Mouse (Mus musculus) midbrain, embryonic 15.5 days (tissue): ENCODE measurements at regions not wholly inside any gene's neighbourhood (a gene's known extent, or its start where the extent isn't known, plus 50 kb on each side); places are given as distances from the start of the nearest gene placed in this dataset.

Source experiments
- ATAC-seq: fragments of 200-750 bp; cut with Nextera tagmentation; replicated peaks from 2 replicates; pipeline ENCODE4 v1.8.0; 2017; ENCODE audit warnings: moderate TSS enrichment
- H3K27ac ChIP-seq: fragments of 300-500 bp; sonication (generic); 2 replicates; pipeline ENCODE4 v1.5.1; 2015; ENCODE audit warnings: mild to moderate bottlenecking, inconsistent platforms
- H3K27me3 ChIP-seq: fragments of 300-500 bp; sonication (generic); replicated peaks from 2 replicates; pipeline ENCODE4 v1.6.1; 2015; ENCODE audit warnings: inconsistent platforms
- H3K36me3 ChIP-seq: fragments of 300-500 bp; sonication (generic); replicated peaks from 2 replicates; pipeline ENCODE4 v1.6.1; 2015; ENCODE audit warnings: inconsistent platforms
- H3K4me1 ChIP-seq: fragments of 300-500 bp; sonication (generic); 2 replicates; pipeline ENCODE4 v1.6.1; 2015; ENCODE audit warnings: inconsistent platforms
- H3K4me2 ChIP-seq: fragments of 300-500 bp; sonication (generic); 2 replicates; pipeline ENCODE4 v1.6.1; 2015; ENCODE audit warnings: inconsistent platforms, mild to moderate bottlenecking, moderate library complexity
- H3K4me3 ChIP-seq: fragments of 300-500 bp; sonication (generic); 2 replicates; pipeline ENCODE4 v1.5.1; 2015; ENCODE audit warnings: mild to moderate bottlenecking, inconsistent platforms
- H3K9ac ChIP-seq: fragments of 300-500 bp; sonication (generic); 2 replicates; pipeline ENCODE4 v1.6.1; 2015; ENCODE audit warnings: mild to moderate bottlenecking, inconsistent platforms
- H3K9me3 ChIP-seq: fragments of 300-500 bp; sonication (generic); 2 replicates; pipeline ENCODE4 v1.6.1; 2016; ENCODE audit warnings: inconsistent platforms
- WGBS: fragments of 180-500 bp; shearing (Covaris S2); methylation state at CpG from one replicate; pipeline ENCODE4 v1.1.7; 2015; ENCODE audit warnings: mixed read lengths; 5-methylcytosine and 5-hydroxymethylcytosine counted together

DNA sequence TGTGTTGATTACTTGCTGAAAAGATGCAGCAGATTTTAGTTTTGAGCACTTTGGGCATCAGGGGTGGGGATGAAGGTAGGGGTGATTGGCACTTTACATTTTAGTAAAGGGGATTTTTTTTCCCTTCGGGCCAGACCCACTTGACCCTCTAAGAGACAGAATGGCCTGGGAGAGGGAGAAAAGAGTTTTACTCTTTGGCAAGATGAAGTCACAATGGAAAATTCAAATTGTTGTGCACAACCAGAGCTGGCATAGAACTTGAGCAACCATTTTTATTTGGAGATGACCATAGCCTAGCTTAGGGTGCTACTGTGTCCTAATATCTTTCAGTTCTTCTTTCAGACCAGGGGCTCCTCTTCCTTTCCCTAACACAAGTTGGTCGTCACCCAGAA lies 88.5 kb upstream of the Ssbp2 start:
- Histone ChIP-seq H3K27me3 (no peaks in the 10 kb centered on the region), H3K4me1 (peaks cover 60% of the 10 kb centered on the region), H3K4me2 (peak overlapping the region; percentile 88), H3K9me3 (no peaks in the 10 kb centered on the region), H3K27ac (peak overlapping the region; percentile 97), H3K4me3 (peak overlapping the region; percentile 40), H3K36me3 (no peaks in the 10 kb centered on the region), H3K9ac (no peak overlapping the region)
- ATAC-seq, result peak; percentile 23
- WGBS, result 21% methylated on average over 2 of the region's 2 CpGs

DNA sequence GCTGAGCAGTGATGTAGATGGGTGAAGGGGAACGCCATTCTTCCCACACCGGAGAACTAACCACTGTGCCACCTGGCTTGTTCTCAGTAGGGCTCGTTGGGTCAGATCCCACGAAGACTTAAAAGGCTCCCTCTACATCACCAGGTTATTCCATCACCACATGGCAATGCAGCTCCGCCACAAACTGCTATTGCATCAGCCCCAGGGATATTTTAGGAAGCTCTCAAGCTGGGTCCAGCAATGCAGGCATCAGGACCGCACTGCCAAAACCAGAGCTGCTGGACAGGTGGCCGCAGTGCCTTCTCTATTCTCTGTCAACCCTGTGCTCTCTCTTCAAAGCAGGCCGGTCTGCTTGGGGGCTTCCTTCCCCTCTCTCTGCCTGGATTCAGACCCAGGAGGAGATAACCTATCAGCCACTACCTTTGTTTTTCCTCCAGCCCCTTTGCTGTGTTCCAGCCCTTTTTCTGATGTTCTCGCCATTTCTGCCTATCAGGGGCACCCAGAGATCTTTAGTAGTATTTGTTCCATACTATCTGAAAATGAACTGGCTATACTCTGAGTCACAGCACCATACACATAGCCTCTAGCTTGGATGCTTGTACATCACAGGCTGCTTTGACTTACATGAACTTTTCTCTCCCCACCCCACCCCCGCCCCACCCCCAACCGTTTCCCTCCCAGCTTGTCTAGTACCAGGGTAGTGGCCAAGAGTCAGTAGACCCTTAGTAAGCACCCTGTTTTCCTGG lies 87.8 kb upstream of the Ssbp2 start:
- no peak for ATAC-seq
- 67% methylated on average over 11 of the region's 11 CpGs for WGBS
- no peak overlapping the region for H3K9ac ChIP-seq
- H3K27me3 ChIP-seq, result no peaks in the 10 kb centered on the region
- no peak overlapping the region for H3K4me3 ChIP-seq
- H3K27ac ChIP-seq, result peak overlapping the region; percentile 97
- H3K36me3 ChIP-seq, result no peaks in the 10 kb centered on the region
- peaks cover 57% of the 10 kb centered on the region for H3K4me1 ChIP-seq
- H3K9me3 ChIP-seq, result no peaks in the 10 kb centered on the region
- H3K4me2 ChIP-seq, result no peak overlapping the region

GRCm38 (mm10) chr13:91374141-91374540 lies 85.9 kb upstream of the Ssbp2 start:
- 8% methylated on average over 3 of the region's 3 CpGs for WGBS
- peaks cover 53% of the 10 kb centered on the region for H3K4me1 ChIP-seq

GRCm38 (mm10) chr13:91376556-91376955 lies 83.5 kb upstream of the Ssbp2 start:
- Histone ChIP-seq H3K4me1 (peaks cover 33% of the 10 kb centered on the region), H3K4me3 (no peak overlapping the region), H3K4me2 (no peak overlapping the region), H3K36me3 (no peaks in the 10 kb centered on the region), H3K27ac (no peak overlapping the region), H3K9ac (no peak overlapping the region), H3K9me3 (no peaks in the 10 kb centered on the region), H3K27me3 (no peaks in the 10 kb centered on the region)
- WGBS, result 91% methylated on average over 3 of the region's 3 CpGs
- no peak for ATAC-seq

More at GRCm38 (mm10) chr13:91374141-91374540, 85.9 kb upstream of the Ssbp2 start:
- peak overlapping the region; percentile 17; the same call in 1 of the 2 replicates for H3K4me2 ChIP-seq
- H3K4me3 ChIP-seq, result no peak overlapping the region
- H3K9ac ChIP-seq, result no peak overlapping the region
- H3K27ac ChIP-seq, result peak overlapping the region; percentile 24; the same call in 1 of the 2 replicates
- H3K9me3 ChIP-seq, result no peaks in the 10 kb centered on the region
- no peak for ATAC-seq
- no peaks in the 10 kb centered on the region for H3K36me3 ChIP-seq
- no peaks in the 10 kb centered on the region for H3K27me3 ChIP-seq

GRCm38 (mm10) chr13:91377428-91377827 lies 82.7 kb upstream of the Ssbp2 start:
- Histone ChIP-seq H3K9ac (no peak overlapping the region), H3K27me3 (no peaks in the 10 kb centered on the region), H3K4me2 (no peak overlapping the region), H3K4me1 (peaks cover 24% of the 10 kb centered on the region), H3K4me3 (no peak overlapping the region), H3K9me3 (no peaks in the 10 kb centered on the region), H3K27ac (no peak overlapping the region), H3K36me3 (no peaks in the 10 kb centered on the region)
- ATAC-seq, result no peak
- WGBS, result 94% methylated on average over 7 of the region's 7 CpGs

DNA sequence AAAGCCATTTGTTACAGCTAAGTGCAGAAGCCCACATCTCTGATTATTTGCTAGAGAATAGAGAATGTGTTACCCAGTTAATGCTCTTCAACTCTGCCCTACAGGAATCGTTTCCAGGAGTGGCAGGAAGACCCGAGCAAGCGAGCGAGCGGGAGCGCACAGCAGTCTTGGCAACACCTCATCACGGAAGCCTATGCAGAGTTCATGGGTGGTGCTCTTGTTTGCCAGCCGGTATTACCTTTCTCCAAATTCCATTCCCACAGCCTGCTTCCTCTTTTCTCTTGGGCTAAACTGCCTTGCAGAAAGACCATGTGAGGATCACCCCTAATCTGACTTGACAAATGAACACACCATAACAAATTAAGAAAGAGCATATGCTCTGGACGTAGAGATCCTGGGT lies 82.1 kb upstream of the Ssbp2 start:
- Histone ChIP-seq H3K9ac (no peak overlapping the region), H3K4me1 (peaks cover 19% of the 10 kb centered on the region), H3K36me3 (no peaks in the 10 kb centered on the region), H3K27me3 (no peaks in the 10 kb centered on the region), H3K9me3 (no peaks in the 10 kb centered on the region), H3K4me3 (no peak overlapping the region), H3K4me2 (no peak overlapping the region), H3K27ac (no peak overlapping the region)
- no peak for ATAC-seq
- 78% methylated on average over 9 of the region's 9 CpGs for WGBS

- Histone ChIP-seq H3K4me3 (no peak overlapping the region), H3K27ac (no peak overlapping the region), H3K4me1 (0 out of 2 replicates have a peak, but pooled peaks cover 6% of the 10 kb centered on the region), H3K4me2 (no peak overlapping the region), H3K36me3 (no peaks in the 10 kb centered on the region), H3K9me3 (no peaks in the 10 kb centered on the region), H3K9ac (no peak overlapping the region), H3K27me3 (no peaks in the 10 kb centered on the region)
- no peak for ATAC-seq
- 61% methylated on average over 4 of the region's 4 CpGs for WGBS
These were observed 74.7 kb upstream of the Ssbp2 start for GRCm38 (mm10) chr13:91385393-91385792.

- 64% methylated on average over 10 of the region's 10 CpGs for WGBS
- no peak for ATAC-seq
- no peak overlapping the region for H3K4me2 ChIP-seq
These were observed 72.2 kb upstream of the Ssbp2 start for GRCm38 (mm10) chr13:91387913-91388312.

DNA sequence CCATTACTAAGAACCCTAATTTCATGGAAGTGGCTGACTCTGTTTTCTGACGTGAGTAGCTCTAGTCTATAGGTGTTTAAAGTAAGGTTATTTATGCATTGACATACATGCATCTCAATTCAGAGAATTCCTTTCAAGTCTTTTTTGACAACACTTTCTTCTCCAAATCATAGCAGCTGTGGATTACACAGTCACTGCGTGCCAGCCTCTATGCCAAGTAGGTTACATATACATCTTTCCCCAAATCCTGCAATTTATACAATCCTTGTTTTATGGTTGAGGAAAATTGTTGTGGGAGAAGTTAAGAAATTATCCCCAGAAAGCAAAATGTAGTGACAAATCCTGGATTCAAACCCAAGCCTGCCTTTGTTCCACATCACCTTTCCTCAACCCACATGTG lies 56.5 kb upstream of the Ssbp2 start:
- H3K4me2 ChIP-seq, result no peak overlapping the region
- no peaks in the 10 kb centered on the region for H3K36me3 ChIP-seq
- H3K27ac ChIP-seq, result no peak overlapping the region
- no peak overlapping the region for H3K9ac ChIP-seq
- 87% methylated on average over 2 of the region's 2 CpGs for WGBS
- no peak overlapping the region for H3K4me3 ChIP-seq
- ATAC-seq, result no peak
- H3K9me3 ChIP-seq, result no peaks in the 10 kb centered on the region
- no peaks in the 10 kb centered on the region for H3K27me3 ChIP-seq
- no peaks in the 10 kb centered on the region for H3K4me1 ChIP-seq

More at GRCm38 (mm10) chr13:91387913-91388312, 72.2 kb upstream of the Ssbp2 start:
- Histone ChIP-seq H3K27me3 (no peaks in the 10 kb centered on the region), H3K4me3 (no peak overlapping the region), H3K9me3 (no peaks in the 10 kb centered on the region), H3K9ac (no peak overlapping the region), H3K36me3 (no peaks in the 10 kb centered on the region), H3K27ac (no peak overlapping the region), H3K4me1 (0 out of 2 replicates have a peak, but pooled peaks cover 8% of the 10 kb centered on the region)

GRCm38 (mm10) chr13:91405027-91405426 lies 55.1 kb upstream of the Ssbp2 start:
- WGBS, result 96% methylated on average over 2 of the region's 2 CpGs
- Histone ChIP-seq H3K4me2 (no peak overlapping the region), H3K9me3 (no peaks in the 10 kb centered on the region), H3K9ac (no peak overlapping the region), H3K4me1 (no peaks in the 10 kb centered on the region), H3K27ac (no peak overlapping the region), H3K36me3 (no peaks in the 10 kb centered on the region), H3K27me3 (no peaks in the 10 kb centered on the region), H3K4me3 (no peak overlapping the region)
- no peak for ATAC-seq

DNA sequence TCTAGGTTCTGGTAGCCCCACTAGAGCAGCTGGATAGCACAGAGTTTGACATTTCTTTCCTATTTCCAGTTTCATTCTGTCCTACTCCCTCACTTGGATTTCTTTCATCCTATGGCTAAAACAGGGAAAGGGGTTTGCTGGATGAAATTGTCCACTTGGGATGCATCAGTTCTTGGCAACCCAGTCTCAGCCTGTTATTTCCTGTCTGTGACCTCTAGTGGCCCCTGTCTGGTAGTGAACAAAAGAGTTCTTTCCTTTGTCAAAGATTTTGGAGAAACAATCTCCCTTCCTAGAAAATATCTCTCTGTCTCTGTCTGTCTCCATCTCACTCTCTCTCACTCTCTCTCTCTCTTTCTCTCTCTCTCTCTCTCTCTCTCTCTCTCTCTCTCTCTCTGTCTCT lies 50.0 kb upstream of the Ssbp2 start:
- no peaks in the 10 kb centered on the region for H3K4me1 ChIP-seq
- no peak for ATAC-seq
- no peak overlapping the region for H3K9ac ChIP-seq
- H3K4me2 ChIP-seq, result no peak overlapping the region
- H3K4me3 ChIP-seq, result no peak overlapping the region
- no peaks in the 10 kb centered on the region for H3K36me3 ChIP-seq
- no peaks in the 10 kb centered on the region for H3K9me3 ChIP-seq
- no peaks in the 10 kb centered on the region for H3K27me3 ChIP-seq
- no peak overlapping the region for H3K27ac ChIP-seq
